Mouse (Mus musculus) 416B (cell line): ENCODE results near the gene Cdhr2.

Experiments used
- DNase-seq: peaks from one replicate; pipeline ENCODE4 v3.0.0; 2011; ENCODE audit warnings: low read depth

The Cdhr2 gene

GRCm38 (mm10) chr13:54693558-54694347 is 7.5 kb upstream of the Cdhr2 start, which contains the start of gene Rnf44:
TSS of gene Rnf44 (minus strand) at chr13:54693907.
- DNase-seq: peak; percentile 99

- DNase-seq: no peak
Observed at GRCm38 (mm10) chr13:54694348-54695060, 6.8 kb upstream of the Cdhr2 start.

DNA sequence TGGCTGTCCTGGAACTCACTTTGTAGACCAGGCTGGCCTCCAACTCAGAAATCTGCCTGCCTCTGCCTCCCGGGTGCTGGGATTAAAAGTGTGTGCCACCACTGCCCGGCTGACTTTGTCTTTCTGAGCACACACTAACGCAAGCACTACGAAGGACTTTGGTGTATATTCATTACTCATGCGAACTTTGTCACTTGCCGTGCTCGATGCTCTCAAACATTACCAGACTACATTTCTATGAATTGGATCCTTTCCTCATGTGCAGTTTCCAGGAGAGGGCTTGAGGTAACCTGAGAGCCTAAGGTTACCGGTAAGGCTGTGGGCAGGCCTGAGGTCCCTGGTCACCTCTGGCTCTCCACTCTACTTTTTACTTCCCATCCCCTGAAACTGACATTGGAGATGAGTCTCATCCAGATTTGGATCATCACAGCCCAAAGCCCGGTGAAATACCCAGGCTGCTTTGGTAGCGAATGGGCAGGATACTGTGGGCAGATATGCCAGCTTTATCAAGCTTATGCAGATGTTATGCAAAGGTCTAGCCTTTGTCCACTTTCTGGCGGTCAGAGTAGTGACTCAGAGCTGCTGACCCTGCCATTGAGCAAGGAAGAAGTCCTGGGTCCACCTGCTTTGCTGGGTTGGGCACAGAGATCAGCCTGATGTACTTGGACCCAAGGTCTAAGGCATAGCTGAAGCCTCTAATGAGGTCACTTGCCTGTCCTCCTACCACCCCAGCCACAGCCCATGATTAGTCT is 5.6 kb upstream of the Cdhr2 start:
- DNase-seq: peak; percentile 82

GRCm38 (mm10) chr13:54702507-54702906 is 1.2 kb downstream of the Cdhr2 start:
- no peak for DNase-seq

GRCm38 (mm10) chr13:54704890-54705289 is 3.6 kb downstream of the Cdhr2 start:
- no peak for DNase-seq

- DNase-seq: peak; percentile 17
Observed at GRCm38 (mm10) chr13:54710866-54711265, 9.6 kb downstream of the Cdhr2 start.

GRCm38 (mm10) chr13:54714393-54714792 is 13.1 kb downstream of the Cdhr2 start:
- peak; percentile 34 for DNase-seq

GRCm38 (mm10) chr13:54714996-54715395 is 13.7 kb downstream of the Cdhr2 start:
- DNase-seq: no peak

DNA sequence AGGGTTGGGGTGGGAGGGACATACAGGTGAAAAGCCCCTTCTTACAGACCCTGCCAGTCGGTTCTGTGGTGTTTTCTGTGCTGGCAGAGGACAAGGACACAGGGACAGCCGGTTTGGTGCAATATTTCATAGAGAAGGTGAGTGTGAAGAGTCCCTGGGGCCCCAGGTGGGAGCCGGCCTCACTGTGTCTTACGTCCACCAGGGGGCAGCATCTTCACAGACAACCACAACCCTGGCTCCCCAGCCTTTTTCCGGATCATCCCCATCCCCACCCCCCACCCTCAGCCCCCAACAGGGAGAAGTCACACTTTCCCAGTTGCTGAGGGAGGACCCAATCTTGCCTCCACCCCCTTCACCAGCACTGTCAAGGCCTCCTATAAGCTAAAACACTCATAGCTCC is 15.7 kb downstream of the Cdhr2 start:
- DNase-seq: peak; percentile 49

- DNase-seq: no peak
Observed at GRCm38 (mm10) chr13:54723143-54723542, 21.9 kb downstream of the Cdhr2 start.

DNA sequence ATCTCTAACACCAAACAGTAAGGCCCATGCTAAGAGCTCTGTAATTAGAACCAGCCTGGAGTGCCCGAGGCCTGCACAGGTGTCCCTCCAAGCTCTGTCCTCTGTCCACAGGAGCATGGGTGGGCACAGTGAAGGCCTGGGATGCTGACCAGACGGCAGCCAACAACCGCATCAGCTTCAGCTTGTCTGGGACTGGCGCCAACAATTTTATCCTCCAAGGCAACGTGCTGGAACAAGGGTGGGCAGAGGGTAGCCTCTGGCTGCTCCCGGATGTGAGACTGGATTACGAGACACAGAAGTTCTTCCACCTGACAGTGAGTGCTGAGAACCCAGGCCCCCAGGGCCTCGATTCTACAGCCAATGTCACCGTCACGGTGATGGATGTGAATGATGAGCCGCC is 24.9 kb downstream of the Cdhr2 start:
- DNase-seq: no peak

DNA sequence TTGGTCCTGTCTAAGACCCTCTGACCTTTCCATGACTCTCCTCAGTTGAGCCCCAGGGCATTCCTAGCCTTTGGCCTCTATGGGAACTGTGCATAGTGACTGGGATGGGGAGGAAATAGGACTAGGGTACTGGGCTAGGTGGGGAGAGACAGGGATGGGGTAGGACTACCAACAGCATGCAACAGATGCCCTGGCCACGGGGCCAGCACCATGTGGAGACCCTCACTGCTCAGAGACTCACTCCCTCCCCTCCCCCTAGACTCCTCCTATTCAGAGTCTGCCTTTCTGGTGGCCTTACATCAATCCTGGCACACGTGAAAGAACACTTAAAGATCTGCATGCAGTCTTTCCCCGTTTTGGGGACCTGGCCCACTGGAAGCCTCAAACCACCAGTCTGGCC is 35.7 kb downstream of the Cdhr2 start:
- no peak for DNase-seq

GRCm38 (mm10) chr13:54737488-54738212 is 36.4 kb downstream of the Cdhr2 start:
- DNase-seq: no peak

- DNase-seq: no peak
Observed at GRCm38 (mm10) chr13:54738213-54738601, 36.9 kb downstream of the Cdhr2 start.

DNA sequence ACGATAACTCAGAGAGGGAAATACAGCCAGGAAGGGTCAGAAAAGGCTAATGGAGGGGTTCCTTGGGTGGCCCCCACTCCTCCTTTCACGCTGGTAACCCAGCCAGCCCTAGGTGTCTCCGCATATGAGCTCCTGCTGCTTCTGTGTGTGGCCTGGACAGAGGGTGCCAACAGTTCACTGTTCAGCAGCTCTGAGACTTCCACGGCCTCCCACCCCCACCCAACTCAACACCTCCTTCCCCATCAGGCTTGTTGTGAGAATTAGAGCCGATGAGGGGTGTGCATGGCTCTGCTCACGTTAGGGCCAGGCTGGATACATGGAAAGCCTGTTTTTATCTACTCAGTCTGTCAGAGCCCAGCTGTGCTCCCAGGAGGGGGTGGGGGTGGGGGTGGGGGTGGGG is 44.8 kb downstream of the Cdhr2 start:
- DNase-seq: no peak

- DNase-seq: no peak
Observed at GRCm38 (mm10) chr13:54746896-54747295, 45.6 kb downstream of the Cdhr2 start.

GRCm38 (mm10) chr13:54748190-54748589 is 46.9 kb downstream of the Cdhr2 start:
- no peak for DNase-seq

DNA sequence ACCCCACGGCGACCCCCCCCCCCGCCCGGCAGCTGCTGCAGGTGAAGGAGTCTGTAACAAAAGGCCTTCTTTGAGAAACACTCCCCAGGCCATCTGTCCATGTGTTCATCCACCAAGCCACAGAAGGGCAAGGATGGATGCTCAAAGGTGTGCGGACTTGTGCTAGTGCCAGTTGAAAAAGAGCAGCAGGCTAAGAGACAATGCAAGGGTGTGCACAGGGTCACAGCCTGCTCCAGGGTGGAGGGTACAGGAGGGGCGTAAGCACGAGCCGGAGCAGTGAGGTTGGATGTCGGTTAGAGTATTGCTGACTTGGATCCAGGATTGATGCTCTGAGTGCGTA is 47.4 kb downstream of the Cdhr2 start:
- DNase-seq: no peak

DNA sequence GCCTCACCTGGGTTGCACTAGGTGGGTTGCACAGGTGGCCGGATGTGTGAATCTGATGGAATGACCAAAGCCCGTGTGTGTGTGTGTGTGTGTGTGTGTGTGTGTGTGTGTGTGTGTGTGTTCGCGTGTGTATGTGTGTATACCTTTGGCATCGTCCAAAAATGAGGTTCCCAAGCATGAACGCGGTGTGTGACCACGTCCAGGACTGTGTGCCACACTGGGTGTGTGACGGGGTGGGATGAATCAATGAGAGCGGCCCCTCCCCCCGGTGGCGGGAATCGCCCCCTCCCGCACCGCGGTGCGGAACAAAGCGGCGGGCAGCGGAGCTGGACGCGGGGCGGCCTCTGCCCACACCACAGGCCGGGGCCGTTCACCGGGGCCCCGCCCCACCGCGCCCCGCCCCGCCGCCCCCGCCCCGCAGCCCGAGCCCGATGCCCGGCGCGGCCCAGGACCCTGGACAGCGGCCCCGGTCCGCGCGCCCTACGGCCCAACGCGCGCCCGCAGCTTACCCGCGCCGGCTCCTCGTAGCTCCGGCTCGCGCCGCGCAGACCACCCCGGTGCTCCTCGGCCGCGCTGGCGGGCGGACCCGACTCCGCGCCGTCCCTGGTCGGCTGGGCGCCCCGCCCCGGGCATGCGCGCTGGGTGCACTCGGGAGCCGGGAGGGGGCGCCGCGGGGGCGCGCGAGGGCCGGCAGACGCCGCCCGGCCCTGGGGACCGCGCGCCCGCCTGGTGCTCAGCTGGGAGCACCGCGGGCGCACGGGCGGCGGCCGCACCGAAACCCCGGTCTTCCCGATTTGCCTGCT is 48.0 kb downstream of the Cdhr2 start:
- no peak for DNase-seq

DNA sequence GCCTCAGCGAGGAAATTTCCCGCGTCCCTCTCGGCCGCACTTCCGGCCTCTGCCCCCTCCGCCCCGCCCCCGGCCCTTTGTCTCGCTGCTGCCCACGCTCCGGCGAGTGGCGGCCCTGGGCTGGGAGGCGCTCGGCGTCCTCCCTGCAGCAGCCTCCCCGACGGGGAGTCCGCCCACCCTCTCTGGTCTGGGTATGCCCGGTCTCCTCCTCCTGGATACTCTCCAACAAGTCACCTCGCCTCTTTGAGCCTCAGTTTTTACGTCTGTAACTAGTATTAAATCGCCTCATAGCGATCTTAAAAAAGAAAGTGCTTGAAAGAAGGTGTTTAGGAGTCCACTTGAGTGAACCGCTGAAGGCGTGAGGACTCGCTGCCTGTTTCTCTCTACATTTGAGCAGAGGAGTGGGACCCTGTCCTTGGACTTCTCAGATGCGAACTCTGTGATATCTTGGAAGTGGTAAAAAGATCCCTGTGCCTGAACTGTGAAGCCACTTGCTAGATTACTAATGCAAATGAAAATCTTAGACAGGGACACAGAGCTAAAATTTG is 48.7 kb downstream of the Cdhr2 start, which contains the start of gene Gprin1:
Gprin1 (minus strand) TSS at position 11 of the 548 bp plus-strand sequence.
- DNase-seq: no peak

DNA sequence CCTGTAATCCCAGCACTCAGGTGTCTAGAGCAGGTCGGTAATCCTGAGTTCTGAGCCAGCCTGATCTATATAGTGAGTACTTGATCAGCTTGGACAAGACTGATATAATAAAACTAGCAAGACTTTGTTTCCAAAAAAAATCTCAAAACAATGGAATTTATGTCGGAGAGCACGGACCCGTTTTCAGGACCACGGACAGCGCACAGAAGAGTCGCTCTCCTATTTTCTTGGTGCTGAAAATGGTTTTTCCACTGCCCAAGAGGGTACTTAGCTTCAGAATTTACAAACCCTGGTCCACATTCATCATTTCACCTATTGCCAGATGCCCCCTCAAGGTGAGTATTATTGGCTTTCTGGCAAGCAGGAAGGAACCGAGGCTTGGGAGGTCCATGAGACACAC is 49.4 kb downstream of the Cdhr2 start:
- peak; percentile 13 for DNase-seq
